Mouse (Mus musculus): ENCODE measurements around the gene Ercc6.

Ercc6 gene

DNA sequence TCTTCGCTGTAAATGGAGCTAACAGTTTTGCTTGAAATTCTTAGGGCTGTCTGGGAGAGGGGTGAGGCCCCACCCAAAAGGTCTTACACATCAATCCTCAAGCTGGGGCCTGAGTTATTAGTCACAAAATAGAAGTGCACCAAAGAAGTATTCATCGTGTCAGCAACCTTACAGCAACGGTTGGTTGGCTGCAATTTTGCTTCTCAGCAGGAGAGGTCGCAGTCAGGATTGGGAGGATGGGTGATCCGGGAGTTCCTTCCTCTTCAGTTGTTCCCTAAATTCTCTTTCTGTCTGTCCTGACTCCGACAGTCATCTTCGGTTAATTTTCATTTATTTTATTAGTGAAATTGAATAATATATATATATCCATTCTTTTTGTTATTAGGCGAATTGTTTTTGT is 59.2 kb downstream of the Ercc6 start:
- no peak for DNase-seq (ENCODE audit: low read depth, low spot score)

DNA sequence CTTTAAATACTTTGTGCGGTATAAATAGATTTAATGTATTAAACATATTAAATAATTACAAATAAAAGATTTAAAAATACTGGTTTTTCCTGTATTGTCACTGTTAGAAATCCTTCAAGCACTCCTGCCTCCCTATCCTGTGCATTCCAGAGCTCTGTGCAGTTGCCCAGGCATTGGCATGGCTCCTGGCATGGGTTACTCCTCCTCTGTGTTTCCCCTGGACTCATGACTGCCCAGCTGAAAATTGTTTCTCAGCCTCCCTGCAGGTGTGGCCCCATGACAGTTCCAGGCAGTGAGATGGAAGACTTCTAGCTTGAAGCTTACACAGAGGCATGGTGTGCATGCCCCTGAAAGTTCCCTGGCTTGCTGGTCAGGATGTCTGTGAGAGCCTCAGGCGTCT is 65.1 kb downstream of the Ercc6 start:
- no peak for DNase-seq (ENCODE audit: low read depth, low spot score)

DNA sequence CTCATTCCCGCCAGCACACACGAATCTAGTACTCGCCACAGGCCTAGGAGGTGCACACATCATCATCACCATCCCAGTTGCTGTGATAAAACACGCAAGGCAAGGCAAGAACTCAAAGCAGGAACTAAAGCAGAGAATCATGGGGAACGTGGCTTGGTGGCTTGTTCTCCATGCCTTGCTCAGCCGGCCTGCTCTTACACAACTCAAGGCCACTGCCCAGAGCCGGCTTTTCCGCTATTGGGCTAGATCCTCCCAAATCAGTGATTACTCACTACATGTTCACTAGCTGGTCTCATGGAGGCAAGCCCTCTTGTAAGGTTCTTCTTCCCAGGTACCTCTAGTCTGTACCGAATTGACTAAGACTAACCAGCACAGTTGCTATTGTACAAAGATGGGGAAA is 70.4 kb downstream of the Ercc6 start:
- DNase-seq (ENCODE audit: low read depth, low spot score): no peak

DNA sequence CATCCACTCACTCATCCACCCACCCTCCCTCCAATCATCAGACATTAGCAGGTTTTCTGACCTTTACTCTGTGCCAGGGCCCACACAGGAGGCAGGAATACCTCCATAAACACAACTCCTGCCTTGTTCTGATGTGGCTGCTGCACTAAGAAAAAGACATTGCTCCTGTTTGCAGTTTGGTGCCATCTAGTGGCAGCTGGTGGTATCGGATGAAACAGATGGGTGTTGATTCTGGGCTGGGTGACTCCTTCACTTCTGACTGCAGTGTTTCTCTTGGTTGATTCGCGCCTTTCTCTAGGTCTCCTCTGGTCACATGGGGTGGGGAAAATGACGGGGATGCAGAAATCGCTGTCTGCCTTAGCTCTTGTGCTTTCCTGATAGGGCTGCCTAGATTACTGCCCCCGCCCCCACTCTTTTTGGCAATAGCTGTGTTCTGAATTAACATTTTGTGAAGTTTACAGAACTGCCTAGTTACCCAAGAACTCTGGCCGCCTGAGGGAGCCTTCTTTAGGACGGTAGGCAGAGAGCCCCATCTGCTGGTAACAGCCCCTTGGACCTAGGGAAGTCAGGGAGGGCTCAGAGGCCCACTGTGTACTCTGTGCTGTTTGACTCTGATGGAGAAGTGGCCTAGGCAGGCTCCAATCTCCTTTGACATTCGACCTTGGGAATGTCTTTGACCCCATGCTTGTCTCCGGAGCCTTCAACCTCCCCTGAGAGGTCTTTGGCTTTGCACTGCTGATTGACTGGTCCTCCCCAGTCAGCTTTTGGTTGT is 73.9 kb downstream of the Ercc6 start:
- peak; percentile 79 for DNase-seq (ENCODE audit: low read depth, low spot score)

DNA sequence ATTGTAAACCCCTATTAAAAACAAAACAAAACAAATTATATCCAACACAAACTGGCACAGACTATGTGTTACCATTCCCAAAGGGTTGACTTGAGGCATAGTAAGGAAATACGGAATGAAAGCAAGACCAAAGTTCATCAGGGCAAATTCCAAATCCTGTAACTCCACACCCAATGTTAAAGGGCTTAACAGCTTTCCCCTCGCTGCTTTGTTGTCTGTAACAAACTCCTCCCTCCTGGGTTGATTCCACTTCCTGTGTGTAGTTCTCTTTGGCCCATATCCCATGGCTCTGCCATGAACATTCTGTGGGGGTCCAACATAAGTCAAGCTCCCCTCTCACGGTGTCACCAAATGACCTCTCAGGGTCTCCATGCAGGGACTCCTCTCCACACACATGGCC is 77.1 kb downstream of the Ercc6 start:
- DNase-seq (ENCODE audit: low read depth, low spot score): no peak

DNA sequence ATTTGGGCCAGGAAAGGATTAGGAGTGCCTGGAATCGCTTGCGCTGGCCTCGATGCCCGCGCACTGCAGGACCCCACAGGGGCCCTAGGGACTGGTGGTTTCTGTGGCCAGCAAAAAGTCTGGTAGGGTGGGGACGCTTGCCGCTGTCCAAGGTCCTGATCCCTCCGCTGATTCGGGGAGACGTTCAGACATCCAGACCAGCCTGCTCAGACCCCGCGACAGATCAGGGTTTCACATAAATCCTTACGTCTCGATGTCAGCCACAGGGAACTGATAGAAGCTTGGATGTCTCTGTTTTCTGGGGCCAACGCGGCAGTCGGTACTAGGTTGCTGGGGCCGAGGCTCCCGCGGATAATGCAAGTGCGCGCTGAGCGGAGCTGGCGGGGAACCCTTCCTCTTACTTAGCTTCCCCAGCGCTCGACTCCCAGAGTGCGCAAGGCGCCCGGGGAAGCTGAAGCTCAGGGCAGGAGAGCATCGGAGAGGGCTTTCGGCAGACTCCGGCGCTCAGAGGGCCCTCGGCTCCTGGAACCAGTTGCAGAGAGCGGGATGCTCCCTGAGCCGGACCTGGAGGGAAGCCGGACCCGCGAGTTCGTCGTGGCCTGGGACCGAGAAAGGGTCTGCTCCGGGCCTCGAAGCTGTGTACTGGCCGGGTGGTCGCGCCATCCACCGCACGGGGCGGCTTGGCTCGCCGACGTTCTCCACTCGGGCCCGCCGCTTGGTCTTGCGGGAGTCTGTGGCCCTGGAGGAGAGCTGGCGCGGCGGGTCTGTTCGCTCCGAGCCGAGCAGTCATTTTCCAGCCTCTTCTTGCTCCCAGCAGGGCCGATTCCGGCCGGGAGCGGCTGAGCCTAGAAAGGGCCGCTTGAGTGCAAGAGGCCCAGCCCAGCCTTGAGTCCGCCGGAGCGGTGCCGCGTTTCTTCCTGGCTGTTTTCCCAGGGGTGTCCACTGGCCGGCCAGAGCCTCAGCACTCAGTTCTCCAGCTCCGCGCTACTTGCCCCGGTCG is 84.2 kb downstream of the Ercc6 start:
- DNase-seq (ENCODE audit: low read depth, low spot score): peak; percentile 92

DNA sequence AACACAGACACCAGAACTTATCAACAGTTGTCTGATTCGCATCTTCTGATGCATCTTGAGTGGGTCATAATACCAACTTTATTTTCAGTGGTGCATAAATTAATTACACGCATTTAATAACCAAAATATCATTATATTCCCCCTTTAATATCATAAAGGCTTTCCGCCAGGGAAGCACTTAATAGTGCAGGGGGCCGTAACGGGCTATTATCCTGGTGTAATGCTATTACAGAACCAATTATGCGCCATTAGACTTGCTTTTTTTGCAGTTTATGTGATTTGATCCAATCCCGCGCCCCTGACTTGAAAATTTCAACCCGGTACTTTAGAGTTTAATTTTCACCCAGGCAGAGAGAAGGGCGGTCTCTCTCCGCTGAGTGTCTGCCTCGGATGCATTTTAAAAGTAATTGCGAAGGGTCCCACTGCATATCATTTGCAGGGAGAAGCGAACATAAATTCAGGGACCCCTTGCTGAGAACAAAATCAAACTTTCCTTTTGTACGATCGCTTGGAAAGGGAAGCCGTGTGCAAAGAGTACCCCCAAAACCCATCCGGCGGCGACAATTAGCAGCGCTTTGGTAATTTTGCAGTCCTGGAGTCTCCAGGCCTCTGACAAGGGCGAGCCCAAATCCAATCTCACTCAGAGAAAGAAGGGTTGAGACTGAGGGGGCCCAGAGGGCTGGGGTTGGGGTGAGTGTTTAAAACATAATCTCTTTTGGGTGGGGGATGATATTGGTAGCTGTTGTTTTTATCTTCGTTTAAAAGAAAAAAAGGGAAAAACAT is 85.3 kb downstream of the Ercc6 start:
- DNase-seq (ENCODE audit: low read depth, low spot score): no peak

DNA sequence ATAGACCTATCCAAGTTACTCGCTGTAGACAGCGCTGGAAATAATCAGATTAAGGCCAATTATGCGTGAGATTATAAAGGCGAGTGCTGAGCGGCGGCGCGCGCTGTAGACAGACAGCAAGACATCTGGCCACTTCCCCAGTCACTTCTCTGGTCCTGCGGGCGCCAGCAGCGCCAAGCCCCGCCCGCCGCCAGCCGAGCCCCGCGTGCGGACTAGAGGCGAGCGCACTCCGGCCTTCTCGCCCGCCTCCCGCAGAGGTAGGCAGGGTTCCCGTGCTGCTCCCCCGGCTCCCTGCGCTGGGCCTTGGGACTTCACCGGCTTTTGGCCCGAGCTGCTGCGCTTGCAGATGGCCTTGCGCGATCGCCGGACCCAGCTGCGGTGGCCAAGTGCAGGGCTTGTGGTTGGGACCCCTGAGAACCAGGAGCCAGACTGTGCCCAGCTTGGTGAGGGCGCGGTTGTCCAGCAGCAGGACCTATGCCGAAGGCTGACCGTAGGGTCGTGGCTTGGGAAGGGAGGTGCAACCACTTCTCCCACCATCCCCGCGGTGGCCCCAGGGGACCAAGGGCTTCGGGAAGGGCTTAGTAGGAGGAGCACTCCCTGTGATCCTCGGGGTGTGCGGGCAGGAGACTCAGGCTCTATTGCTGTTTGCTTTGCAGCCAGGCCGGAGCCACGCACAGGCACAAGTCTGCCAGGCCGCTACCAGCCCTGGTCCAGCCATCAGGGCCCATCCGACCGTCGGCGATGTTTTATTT is 86.1 kb downstream of the Ercc6 start, which contains the start of gene Prrxl1:
Prrxl1 (plus strand) TSS at position 118 of the 752 bp plus-strand sequence.
- no peak for DNase-seq (ENCODE audit: low read depth, low spot score)

DNA sequence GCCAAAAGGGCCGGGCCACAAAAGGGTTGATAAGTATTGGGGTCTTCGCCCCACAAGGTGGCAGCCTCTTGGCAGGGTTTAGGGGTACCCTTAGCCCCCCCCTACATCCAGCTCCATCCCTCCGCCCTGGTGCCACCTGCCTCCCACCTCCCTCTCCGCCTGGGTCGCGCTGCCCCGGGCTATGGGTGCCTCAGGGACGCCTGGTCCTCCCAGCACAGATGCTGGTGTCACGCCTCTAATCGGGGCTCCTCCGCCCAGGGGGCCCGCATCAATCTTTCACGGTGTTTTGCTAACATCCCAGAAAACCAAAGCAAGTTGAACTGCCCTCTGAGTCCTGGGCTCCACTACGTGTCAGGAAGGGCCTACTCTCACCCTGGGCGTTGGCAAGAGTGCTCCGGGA is 86.8 kb downstream of the Ercc6 start:
- DNase-seq (ENCODE audit: low read depth, low spot score): no peak

DNA sequence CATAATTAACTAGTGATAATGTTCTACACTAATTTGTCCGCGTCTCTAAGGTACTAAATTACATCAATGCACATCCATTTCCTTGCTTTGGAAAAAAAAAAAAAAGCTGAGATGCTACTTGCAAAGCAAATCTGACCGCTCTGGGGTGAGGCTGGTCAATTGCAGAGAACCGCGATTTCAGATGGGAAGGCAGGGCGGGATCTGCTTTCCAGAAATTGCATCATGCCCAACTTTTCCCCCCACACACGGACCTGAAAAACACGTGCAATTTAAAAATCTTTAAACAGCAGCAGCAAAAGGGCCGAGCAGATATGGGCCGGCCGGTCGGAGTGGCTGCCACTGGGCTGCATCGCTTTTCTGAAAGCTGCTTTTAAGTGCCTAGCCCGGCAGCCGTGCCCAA is 92.2 kb downstream of the Ercc6 start:
- DNase-seq (ENCODE audit: low read depth, low spot score): no peak

DNA sequence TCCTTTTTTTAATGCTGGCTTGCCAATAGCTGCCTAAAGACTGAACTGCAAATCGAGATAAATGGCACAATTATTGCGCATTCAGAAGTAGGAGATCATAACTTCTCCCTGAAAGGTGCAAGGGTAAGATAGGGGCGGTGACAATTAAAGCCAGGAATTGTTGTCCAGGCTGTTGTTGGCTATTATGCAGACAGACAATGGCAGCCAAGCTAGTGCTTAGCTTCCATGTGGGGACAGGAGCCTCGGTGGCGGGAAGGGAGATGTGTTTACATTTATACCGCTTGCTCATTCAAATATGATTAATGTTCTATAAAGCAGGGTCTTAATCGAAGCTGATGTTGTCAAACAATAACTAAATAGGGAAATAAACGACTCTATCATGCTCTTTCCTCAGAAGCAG is 93.0 kb downstream of the Ercc6 start:
- DNase-seq (ENCODE audit: low read depth, low spot score): no peak

DNA sequence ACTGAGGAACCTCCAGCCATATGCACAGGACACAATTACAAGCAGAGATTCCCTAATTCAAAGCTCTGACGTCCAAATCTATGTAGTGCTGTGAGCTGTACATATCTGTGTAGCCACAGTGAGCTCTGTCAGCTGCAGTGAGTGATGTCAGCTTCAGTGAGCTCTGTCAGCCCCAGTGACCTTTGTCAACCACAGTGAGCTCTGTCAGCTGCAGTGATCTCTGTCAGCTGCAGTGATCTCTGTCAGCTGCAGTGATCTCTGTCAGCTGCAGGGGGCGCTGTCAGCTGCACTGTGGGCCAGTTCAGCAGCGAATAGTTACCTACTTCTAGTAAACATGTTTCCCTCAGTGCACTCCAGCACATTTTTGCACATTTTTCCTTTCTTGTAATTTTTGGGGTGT is 96.1 kb downstream of the Ercc6 start:
- DNase-seq (ENCODE audit: low read depth, low spot score): no peak

DNA sequence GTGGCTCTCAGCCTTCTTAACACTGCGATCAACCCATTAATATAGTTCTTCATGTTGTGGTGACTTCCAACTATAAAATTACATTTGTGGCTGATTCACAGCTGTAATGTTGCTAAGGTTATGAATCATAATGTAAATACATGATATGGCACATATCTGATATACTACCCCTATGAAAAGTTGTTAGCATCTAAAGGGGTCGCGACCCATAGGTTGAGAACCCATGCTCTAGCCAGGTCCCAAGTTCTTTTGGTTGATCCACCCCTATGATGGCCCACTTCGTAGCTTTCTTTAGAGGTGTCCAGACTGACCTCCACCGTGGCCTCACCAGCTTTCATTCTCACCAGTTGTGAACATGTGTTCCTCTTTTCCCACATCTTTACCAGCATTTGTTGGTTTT is 103.9 kb downstream of the Ercc6 start:
- no peak for DNase-seq (ENCODE audit: low read depth, low spot score)

DNA sequence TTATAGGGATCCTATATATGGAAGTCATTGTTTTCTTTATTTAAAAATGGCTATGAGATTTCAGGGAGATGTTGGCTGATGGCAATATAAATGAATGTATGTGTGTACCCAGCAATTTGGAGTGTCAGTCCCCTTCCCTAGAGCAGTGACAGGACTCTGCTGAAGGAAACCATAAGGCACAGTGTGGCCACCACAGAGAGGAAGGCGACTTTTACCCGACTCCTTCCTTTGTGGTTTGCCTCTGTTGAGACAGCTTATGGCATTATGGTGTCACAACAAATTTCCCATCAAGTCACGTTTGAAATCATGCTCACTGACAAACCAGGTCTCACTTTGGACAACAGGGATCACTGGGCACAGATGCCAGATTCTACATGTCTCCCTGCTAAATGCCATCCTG is 110.9 kb downstream of the Ercc6 start:
- no peak for DNase-seq (ENCODE audit: low read depth, low spot score)

DNA sequence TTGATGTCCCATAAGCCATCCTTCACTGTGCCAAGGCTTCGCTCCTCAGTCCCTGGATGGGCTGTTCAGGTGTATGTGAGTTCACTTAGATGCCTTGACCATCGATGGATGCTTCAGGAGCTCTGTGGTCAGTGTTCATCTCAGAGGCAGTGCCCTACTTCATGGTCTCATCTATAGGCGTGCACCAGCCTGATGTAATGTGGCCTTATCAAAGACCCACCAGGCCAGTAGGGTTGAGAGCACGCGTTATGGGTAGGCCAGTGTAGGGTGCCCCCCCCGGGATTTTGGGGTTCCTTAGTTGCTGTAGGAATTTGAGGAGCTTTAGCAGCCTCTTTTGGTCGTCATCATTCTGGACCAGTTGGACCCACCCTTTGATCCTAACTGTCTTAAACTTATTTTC is 111.5 kb downstream of the Ercc6 start:
- no peak for DNase-seq (ENCODE audit: low read depth, low spot score)

DNA sequence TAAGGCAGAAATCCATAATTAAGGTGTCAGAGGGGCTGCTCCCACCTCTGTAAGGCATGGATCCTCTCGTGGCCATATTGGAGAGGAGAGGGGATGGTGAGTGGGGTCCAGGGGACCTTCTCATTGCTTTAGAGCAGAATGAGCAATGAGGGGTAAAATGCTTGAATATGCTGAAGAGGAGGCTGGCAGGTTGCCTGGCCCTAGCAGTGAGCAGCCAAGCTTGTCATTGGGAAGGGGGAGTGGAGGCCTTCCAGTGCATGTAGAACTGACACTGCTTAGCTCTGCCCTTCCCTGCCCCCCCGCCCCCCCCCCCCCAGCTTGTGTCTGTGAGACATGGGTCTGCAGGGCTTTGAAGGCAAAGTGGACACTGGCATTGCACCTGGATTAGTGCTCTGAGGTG is 114.0 kb downstream of the Ercc6 start:
- DNase-seq (ENCODE audit: low read depth, low spot score): no peak

DNA sequence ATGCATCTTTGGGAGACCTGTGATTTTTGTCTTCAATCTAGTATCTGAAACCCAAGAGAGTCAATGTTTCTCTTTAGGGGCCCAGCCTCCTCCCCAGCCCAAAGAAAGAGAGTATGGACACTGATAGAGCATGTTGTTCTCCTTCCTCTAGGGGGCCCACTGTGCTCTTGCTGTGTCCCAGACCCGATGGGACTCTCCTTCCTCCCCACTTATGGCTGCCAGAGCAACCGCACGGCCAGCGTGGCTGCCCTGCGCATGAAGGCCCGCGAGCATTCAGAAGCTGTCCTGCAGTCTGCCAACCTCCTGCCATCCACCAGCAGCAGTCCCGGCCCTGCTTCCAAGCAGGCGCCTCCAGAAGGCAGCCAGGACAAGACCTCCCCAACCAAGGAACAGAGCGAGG is 115.3 kb downstream of the Ercc6 start:
- no peak for DNase-seq (ENCODE audit: low read depth, low spot score)
